Mouse (Mus musculus) testis, adult 2 months (tissue): ENCODE data around the gene Necab3.

ENCODE experiments used
- CTCF ChIP-seq: fragments of 200-500 bp; IDR thresholded peaks from 2 replicates; pipeline ENCODE4 v1.5.1; 2012; ENCODE audit warnings: low read depth, mild to moderate bottlenecking, inconsistent platforms, low read length, moderate library complexity; ENCODE audit not compliant: control insufficient read depth, insufficient read depth, insufficient replicate concordance
- POLR2A ChIP-seq: fragments of 200-500 bp; IDR thresholded peaks from 2 replicates; pipeline ENCODE4 v1.6.1; 2012; ENCODE audit warnings: low read depth, mild to moderate bottlenecking, inconsistent platforms, low read length, moderate library complexity; ENCODE audit not compliant: control insufficient read depth

DNA sequence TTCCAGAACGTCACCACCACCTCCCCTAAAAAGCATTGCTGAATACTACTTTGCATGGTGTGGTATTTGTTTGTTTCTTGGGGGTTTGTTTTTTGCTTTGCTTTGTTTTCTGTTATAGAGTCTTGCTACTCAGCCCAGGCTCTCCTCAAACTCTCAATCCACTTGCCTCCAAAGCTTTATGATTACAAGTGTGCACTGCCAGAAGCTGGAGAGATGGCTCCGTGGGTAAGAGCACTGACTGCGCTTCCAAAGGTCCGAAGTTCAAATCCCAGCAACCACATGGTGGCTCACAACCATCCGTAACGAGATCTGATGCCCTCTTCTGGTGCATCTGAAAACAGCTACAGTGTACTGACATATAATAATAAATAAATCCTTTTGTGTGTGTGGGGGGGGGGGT is 41.9 kb upstream of the Necab3 start:
- TF ChIP-seq POLR2A (no peak), CTCF (no peak)
